Mouse (Mus musculus) splenic B cell, adult 2 months (primary cell): Measurements from ENCODE around the gene Lrrc57.

Experiments
- DNase-seq: peaks from one replicate; pipeline ENCODE4 v3.0.0-alpha.2; 2011; ENCODE audit warnings: low read depth, low spot score
- H3K27me3 ChIP-seq: 2 replicates; pipeline ENCODE4 v1.6.1; 2012; ENCODE audit warnings: mild to moderate bottlenecking, low read length, moderate library complexity, mixed read lengths; ENCODE audit not compliant: control insufficient read depth, poor library complexity, insufficient read depth, severe bottlenecking
- H3K36me3 ChIP-seq: 2 replicates; pipeline ENCODE4 v1.6.1; 2012; ENCODE audit warnings: mild to moderate bottlenecking, low read length, moderate library complexity, mixed read lengths; ENCODE audit not compliant: control insufficient read depth, poor library complexity, insufficient read depth, severe bottlenecking

Lrrc57 gene

DNA sequence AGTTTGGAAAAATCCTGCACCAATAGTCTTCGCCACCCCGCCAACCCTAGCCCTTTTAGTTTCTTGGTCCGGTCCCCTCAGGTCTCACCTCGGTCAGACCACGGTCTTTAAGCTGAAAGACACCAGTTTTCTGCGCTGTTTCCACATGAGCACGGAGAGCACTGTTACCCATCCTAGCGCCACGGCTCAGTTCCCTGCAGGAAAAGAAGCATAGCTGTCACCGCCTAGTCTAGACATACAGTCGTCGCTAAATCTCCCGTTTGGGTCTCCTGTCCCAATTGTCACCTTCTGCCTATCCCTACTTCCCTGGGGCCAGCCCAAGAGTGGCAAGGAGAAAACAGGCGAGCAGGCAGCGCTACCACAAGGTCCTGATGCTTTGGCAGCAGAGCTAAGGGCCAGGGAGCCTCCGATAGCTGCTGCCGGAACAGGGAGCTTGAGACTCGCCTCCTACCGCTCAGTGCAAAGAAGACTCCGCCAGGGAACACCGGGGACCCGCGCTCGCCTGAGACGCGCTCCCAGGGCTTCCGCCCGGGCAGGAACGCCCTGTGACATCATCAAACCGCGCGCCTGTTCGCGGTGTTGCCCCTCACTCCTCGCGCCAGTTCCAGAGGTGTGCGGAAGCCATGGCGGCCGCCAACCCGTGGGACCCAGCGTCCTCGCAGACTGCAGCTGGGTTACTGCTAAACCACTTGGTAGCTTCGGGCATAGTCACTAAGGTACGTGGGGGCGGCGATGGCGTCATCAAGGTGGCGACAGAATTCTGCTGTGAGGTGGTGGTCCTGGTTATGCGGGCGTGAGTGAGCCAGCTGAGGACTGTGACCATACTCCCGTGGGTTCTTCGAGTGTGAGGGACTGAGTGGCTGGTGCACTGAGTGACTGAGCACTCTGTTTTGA is at the start of gene Lrrc57, which contains the start of gene Haus2:
Gene Lrrc57, minus strand, starts transcription at position 691 of the 894 bp plus-strand sequence.
Gene Haus2, plus strand, starts transcription at position 554 of the 894 bp plus-strand sequence.
- H3K27me3 ChIP-seq, result no peaks in the 10 kb centered on the region
- H3K36me3 ChIP-seq, result 0 out of 2 replicates have a peak, but pooled peaks cover 3% of the 10 kb centered on the region
- DNase-seq, result peak; percentile 90

DNA sequence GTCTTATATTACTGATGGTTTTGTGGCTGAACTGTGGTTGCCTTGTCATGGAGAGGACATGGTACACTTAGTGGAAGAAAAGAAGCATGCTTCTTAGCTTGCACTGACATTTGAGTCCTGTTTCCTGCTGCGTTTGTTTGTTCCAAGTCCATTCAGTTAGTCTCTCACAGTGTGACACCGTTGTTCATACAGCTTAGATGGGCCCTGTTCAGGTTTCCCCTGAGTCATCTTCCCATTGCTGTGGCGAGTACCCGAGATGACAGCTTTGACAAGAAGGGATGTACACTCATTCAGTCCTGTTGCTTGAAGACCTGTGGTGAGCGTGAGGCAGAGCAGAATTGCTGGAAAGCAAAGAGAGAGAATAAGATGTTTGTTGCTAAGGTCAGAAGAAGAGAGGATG is 49.2 kb upstream of the Lrrc57 start:
- Histone ChIP-seq H3K27me3 (no peaks in the 10 kb centered on the region), H3K36me3 (no peaks in the 10 kb centered on the region)
- no peak for DNase-seq

DNA sequence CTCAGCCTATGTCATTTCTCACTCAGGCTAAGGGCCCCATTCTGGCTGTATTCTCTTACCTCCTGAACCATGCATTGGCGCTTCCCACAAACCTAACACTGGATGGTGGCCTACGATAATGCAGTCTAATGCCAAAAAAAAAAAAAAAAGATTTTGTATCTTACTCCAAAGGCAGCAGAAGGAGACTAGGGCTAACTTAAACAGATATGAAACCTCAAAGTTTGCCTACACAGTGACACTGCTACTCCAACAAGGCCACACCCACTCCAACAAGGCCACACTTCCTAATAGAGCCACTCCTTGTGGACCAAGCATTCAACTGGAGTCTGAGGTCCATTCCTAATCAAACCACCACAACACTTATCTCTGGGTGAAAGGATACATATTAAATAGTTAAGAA is 47.4 kb upstream of the Lrrc57 start:
- Histone ChIP-seq H3K36me3 (no peaks in the 10 kb centered on the region), H3K27me3 (no peaks in the 10 kb centered on the region)
- no peak for DNase-seq

DNA sequence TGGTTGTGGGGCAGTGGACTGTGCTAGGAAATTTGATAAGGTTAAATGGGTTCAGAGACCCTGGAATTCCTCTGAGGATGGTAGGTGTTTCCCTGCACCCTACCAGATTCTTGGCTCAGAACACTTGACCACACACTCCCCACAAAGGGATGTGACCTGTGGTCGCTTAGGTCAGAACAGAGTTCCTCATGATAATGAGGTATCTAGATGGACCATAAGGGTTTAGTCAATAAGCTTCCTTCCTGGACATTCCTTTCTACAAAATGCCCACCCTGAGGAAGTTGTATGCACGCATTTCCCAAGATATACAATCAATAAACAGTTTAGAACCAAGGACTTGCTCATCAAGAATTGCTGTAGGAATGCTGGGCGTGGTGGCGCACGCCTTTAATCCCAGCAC is 46.6 kb upstream of the Lrrc57 start:
- no peaks in the 10 kb centered on the region for H3K27me3 ChIP-seq
- DNase-seq, result no peak
- no peaks in the 10 kb centered on the region for H3K36me3 ChIP-seq

DNA sequence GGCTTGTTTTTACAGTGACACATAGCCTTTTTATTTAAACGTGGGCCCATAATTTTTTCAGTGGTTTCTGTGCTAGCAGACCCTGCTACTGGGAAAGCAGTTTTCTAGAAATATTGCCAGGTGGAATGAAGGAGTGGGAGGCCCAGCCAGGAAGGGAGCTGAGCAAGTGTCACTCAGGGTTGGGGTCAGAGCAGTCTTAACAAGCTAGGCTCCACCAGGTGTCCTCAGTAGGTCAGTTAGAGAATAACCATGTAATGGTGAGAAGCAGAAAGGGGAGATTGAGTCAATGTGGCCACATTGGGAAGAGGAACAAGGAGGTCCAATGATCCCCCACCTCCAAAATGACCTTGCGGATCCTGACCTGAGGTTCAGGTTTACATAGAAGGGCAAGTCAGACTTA is 45.4 kb upstream of the Lrrc57 start:
- no peaks in the 10 kb centered on the region for H3K27me3 ChIP-seq
- no peak for DNase-seq
- no peaks in the 10 kb centered on the region for H3K36me3 ChIP-seq

DNA sequence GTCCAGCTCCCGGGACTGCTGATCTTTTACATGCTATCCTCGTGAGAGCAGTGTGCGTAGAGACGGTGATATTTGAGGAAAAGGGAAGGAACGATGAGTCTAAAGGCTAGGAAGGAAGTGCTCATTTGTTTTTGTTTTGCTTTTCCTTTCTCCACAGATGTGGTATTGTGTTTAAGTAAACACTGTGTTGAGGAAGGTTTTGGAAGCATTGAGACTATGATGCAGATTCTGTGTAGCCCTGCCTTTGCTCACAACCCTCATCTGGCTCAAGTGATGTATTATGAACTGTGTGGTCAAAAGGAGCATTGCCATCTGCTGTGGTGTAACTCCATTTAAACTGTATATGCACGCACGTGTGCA is 43.6 kb upstream of the Lrrc57 start:
- no peak for DNase-seq
- Histone ChIP-seq H3K36me3 (no peaks in the 10 kb centered on the region), H3K27me3 (no peaks in the 10 kb centered on the region)

DNA sequence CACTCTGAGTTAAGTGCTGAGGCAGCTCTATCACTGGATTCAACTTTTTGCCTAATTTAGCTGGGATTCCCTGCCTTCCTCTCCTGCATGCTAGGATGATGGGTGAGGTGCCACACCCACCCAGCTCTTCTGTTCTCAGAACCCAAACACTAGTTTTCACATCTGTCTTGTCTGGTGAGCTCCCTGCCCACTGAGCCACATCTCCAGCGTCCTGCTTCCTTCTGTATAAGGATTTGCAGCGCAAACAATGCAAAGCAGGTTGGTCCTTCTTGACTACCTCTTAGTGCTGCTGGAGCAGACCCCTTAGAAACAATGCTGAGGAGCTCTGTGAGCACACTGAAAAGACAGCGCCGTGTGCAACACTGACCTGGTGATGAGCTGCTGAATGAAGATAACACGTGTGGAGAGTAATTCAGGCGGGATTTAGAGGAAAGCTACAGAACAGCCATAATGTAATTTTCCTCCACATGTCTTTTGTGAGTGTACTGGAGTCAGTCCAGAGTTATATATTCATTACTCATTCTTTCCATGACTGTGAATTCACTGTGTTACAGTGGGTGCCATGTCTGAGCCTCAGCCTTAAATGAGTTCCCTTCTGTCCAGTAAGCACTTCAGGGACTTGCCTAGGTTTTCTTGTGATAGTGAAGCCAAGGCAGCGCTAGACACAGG is 43.1 kb upstream of the Lrrc57 start:
- Histone ChIP-seq H3K36me3 (no peaks in the 10 kb centered on the region), H3K27me3 (no peaks in the 10 kb centered on the region)
- DNase-seq, result no peak

DNA sequence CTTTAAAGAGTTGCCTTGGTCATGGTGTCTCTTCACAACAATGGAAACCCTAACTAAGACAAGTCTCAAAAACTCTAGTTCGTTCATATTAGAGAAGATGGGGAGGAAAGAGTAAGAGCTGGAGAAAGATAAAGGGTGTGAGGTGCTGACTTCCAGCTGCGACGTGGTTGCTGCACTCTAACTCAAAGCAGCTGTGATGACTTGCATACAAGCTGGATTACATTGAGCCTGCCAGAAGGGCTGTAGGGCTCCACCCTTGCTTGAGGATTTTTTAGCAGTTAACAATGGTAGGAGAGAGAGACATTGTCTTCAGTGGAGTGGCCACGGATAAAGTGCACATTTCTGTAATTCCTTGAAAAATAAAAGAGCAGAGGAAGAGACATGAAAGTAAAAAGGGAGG is 37.5 kb upstream of the Lrrc57 start:
- no peaks in the 10 kb centered on the region for H3K36me3 ChIP-seq
- DNase-seq, result no peak
- H3K27me3 ChIP-seq, result no peaks in the 10 kb centered on the region

DNA sequence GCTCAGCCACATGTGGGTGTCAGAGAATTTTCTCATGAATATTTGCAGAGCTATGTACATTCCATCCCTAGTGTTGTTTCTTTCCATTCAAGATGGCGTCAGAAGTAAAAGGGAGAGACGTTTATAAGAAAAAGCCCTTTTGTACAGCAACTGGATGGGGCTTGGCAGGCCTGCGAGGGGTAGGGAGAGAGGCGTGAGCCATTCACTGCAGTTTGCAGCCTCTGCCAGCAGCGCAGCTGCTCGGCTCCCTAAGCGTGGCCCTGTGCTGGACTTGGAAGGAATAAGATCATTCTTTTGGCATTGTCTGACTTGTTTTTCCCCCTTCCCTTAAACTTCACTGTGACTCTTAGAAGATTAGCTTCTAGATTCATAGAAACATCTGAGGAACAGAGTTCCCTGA is 34.5 kb upstream of the Lrrc57 start:
- H3K27me3 ChIP-seq, result no peaks in the 10 kb centered on the region
- no peaks in the 10 kb centered on the region for H3K36me3 ChIP-seq
- DNase-seq, result no peak

DNA sequence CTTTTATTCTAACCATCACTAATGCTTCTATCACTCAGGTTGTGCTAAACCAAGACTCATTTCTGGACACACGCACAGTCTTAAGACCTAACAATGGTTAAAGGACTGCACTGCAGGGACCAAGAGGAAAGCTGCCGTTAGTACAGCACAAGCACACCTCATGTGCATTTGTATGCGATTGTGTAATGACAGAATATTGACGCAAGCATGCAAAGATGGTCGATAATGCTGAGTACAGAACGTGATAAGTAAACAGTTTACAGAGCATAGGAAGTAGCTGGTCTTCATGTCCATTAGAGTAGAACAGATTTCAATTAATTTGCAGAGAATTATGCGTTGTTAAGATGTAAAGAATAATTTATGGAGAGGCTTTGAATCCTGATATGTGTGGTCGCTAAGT is 31.5 kb upstream of the Lrrc57 start:
- no peaks in the 10 kb centered on the region for H3K27me3 ChIP-seq
- no peak for DNase-seq
- H3K36me3 ChIP-seq, result no peaks in the 10 kb centered on the region

DNA sequence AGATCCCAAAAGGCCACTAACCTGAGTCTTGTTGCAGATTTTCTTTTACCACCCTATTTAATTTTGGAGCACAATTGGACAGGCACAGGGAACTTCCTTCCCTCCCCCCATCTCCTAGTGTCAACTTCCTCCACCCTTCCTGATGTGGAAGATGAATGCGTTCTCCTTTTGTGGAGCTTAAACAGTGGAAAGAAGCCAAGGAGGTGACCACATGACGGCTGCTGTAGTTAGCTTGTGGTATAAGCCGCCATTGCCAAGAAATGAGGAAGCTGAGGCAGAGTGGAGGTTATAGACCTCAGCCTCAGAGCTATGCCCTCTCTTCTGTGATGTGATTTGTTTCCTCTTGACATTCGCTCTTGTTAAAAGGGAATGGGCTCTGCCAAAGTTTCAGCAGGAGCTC is 22.6 kb upstream of the Lrrc57 start:
- DNase-seq, result peak; percentile 42
- Histone ChIP-seq H3K36me3 (no peaks in the 10 kb centered on the region), H3K27me3 (no peaks in the 10 kb centered on the region)

DNA sequence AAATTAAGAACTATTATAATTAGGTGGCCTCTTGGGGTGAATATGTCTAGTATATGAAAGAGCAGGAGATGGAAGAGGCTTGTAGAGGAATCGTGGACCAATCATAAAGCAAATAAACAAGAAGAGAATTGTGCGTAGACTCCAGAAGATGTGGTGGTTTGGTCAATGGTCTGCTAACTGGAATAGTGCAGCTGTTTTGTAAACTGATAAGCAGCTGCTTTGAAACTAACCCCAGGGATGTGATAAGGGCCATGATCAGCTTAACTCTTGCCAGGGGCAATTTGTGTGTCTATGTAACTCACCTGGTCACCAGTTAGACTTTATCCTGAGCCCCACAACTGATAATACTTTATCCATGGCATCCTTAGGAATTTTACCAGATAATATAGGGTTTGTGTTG is 22.2 kb upstream of the Lrrc57 start:
- no peak for DNase-seq
- Histone ChIP-seq H3K27me3 (no peaks in the 10 kb centered on the region), H3K36me3 (no peaks in the 10 kb centered on the region)

DNA sequence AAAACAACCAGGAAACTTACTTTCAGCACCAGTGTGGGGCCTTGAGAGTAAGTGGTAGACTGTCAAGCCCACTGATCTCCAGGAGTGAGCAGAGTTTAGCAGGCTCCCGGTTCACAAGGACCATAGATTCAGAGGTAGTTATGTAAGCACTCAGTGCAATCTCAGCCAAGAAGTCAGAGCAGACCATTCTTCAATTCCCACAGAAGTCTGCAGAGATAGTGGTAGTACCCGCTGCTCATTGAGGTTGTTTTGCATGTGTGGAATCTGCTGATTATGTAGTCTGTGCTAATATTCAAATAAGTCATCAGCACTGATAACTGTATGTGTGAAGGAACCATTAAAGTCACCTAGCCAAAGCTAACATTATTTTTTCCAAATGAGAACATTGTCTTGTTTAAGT is 21.3 kb upstream of the Lrrc57 start:
- no peak for DNase-seq

DNA sequence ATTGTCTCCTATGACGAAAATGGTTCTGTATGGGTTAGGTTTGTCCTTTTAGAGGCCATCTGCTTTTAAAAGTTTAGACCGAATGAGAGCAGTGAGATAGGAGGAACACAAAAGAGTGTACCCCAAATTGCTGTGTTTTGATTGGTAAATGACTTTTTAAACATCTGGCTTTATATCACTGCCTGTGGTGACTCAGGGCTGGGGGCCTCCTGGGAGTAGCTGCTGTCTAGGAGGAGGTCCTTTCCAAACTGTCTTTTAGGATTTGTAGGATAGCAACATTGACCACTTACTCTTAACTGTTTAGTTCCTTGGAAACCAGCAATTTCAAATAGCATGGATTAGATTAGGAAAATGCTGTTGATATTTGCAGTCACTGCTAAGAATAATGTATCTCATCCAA is 20.9 kb upstream of the Lrrc57 start:
- no peaks in the 10 kb centered on the region for H3K27me3 ChIP-seq
- H3K36me3 ChIP-seq, result no peaks in the 10 kb centered on the region
- DNase-seq, result no peak

More for the DNA sequence above, 21.3 kb upstream of the Lrrc57 start:
- no peaks in the 10 kb centered on the region for H3K36me3 ChIP-seq
- no peaks in the 10 kb centered on the region for H3K27me3 ChIP-seq

DNA sequence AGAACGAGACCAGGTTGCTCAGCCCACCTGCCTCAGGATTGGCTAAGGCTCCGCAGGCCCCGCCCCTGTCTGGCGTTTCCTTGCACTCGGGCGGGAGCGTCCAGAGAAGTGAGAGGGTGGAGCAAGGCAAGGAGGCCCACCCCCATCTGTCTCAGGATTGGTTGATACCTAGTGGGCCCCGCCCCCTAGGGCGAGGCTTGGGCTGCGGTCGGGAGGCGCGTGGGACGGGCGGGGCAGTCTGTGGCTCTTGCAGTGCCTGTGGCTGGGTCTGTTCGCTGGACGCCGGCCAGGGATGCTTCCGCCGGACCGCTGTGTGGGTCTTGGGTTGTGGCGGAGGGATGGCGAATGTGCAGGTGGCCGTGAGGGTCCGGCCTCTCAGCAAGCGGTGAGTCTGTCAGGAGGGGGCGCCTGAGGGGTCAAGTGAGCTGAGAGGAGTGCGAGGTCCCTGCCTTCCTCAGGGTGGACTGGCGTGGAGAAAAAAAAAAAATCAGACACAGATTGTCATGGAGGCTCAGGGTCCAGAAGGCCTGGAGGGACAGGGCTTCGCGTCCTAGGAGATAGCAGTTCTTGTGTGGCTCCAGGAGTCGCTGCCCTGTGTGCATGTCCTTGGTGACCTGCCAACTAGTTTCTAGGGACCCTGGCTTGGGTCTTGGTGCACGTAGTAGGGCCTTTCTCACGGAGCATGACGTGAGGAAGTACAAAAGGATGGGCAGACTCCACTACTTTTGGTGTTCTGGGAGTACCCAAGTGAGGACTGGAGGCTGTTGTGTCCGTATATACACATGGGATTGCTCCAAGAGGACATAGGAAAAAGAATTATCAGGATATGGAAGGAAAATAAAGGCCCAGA is 19.8 kb upstream of the Lrrc57 start, which contains the start of gene Stard9:
Gene Stard9, plus strand, starts transcription at position 236 of the 850 bp plus-strand sequence.
- peak; percentile 99 for DNase-seq
- no peaks in the 10 kb centered on the region for H3K36me3 ChIP-seq
- H3K27me3 ChIP-seq, result no peaks in the 10 kb centered on the region
